Mouse (Mus musculus) MEL (cell line): ENCODE data around the gene 1700025G04Rik.

ENCODE experiments used
- HCFC1 ChIP-seq: IDR thresholded peaks from 2 replicates; pipeline ENCODE4 v1.6.1; 2012; ENCODE audit warnings: low read depth, mild to moderate bottlenecking, inconsistent platforms, low read length, improper control_type of control experiment, moderate library complexity
- MEF2A ChIP-seq: IDR thresholded peaks from 2 replicates; pipeline ENCODE4 v1.6.1; 2014; ENCODE audit warnings: low read depth, mild to moderate bottlenecking, inconsistent platforms, low read length, improper control_type of control experiment; ENCODE audit not compliant: poor library complexity, insufficient replicate concordance, severe bottlenecking; ENCODE audit errors: extremely low read depth
- TCF12 ChIP-seq: IDR thresholded peaks from 2 replicates; pipeline ENCODE4 v1.6.1; 2014; ENCODE audit warnings: low read depth, mild to moderate bottlenecking, inconsistent platforms, low read length, improper control_type of control experiment, moderate library complexity
- ZC3H11A ChIP-seq: IDR thresholded peaks from 2 replicates; pipeline ENCODE4 v1.6.1; 2012; ENCODE audit warnings: low read depth, mild to moderate bottlenecking, inconsistent platforms, low read length, improper control_type of control experiment

DNA sequence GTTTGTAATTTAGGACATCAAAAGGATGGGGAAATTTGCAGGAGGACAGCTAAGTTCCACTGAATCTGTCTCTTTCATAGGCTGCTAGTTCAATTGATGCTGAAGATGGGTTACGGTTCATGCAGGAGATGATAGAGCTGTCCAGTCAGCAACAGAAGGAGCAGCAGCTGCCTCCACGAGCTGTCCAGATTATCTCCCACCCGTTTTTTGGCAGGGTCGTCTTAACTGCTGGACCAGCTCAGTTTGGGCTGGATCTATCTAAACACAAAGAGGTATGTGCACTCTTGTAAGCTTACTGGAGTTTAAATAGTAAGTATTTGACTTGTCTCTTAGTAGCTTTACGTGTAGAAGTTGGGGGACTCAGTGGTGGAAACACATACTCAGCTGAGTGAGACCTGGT is 282.6 kb downstream of the 1700025G04Rik start:
- TF ChIP-seq HCFC1: no peak
- TF ChIP-seq TCF12: no peak
- no peak for TF ChIP-seq MEF2A
- TF ChIP-seq ZC3H11A: no peak
